Mouse (Mus musculus) heart, adult 2 months (tissue): ENCODE data around the gene Ppt2.
A peak's percentile ranks its signal among the peaks of the same experiment; 100 is the strongest.

Experiments
- CTCF ChIP-seq: fragments of 200-600 bp; IDR thresholded peaks from 2 replicates; pipeline ENCODE4 v1.8.1; 2022; ENCODE audit warnings: antibody characterized with exemption, mild to moderate bottlenecking, moderate library complexity
- EP300 ChIP-seq: fragments of 200-500 bp; IDR thresholded peaks from 2 replicates; pipeline ENCODE4 v1.6.1; 2011; ENCODE audit warnings: low read depth, low read length, control low read depth; ENCODE audit not compliant: insufficient read depth
- POLR2A ChIP-seq: fragments of 200-500 bp; IDR thresholded peaks from 2 replicates; pipeline ENCODE4 v1.6.1; 2011; ENCODE audit warnings: mild to moderate bottlenecking, low read depth, low read length, control low read depth; ENCODE audit not compliant: insufficient read depth

GRCm38 (mm10) chr17:34661121-34661591, 32.8 kb upstream of the Ppt2 start:
- peak; percentile 57; the same call in 1 of the 2 replicates for TF ChIP-seq EP300
- TF ChIP-seq CTCF: no peak
- peak; percentile 69; the same call in 1 of the 2 replicates for TF ChIP-seq POLR2A
